Mouse (Mus musculus) olfactory bulb, adult 2 months (tissue): ENCODE measurements around the gene Itga6.

Experiments
- CTCF ChIP-seq: fragments of 200-500 bp; IDR thresholded peaks from 2 replicates; pipeline ENCODE4 v1.5.1; 2012; ENCODE audit warnings: low read depth, mild to moderate bottlenecking, low read length, moderate library complexity; ENCODE audit not compliant: insufficient read depth
- POLR2A ChIP-seq: fragments of 200-500 bp; IDR thresholded peaks from 2 replicates; pipeline ENCODE4 v1.6.1; 2012; ENCODE audit warnings: mild to moderate bottlenecking, low read depth, low read length, moderate library complexity; ENCODE audit not compliant: insufficient read depth

DNA sequence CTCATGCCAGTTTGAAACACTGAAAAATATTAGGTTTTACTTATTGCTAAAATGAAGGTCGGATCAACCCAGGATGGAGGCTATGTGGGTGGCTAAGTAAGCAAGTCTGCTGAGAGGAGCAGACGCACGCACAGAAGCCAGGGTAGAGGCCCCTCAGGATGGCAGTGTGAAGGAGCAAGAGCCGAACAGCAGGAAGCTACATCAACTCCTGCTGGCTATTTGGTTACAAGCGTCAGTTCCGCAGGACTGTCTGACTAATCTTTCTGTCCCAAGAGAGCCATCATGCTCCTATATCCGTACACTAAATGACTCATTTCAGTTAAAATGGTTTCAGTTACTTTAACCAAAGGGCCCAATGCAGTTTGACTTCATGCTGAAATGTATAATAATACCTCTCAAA, 46.5 kb upstream of the Itga6 start:
- TF ChIP-seq CTCF, result no peak
- no peak for TF ChIP-seq POLR2A
